In the genomic region with DNA sequence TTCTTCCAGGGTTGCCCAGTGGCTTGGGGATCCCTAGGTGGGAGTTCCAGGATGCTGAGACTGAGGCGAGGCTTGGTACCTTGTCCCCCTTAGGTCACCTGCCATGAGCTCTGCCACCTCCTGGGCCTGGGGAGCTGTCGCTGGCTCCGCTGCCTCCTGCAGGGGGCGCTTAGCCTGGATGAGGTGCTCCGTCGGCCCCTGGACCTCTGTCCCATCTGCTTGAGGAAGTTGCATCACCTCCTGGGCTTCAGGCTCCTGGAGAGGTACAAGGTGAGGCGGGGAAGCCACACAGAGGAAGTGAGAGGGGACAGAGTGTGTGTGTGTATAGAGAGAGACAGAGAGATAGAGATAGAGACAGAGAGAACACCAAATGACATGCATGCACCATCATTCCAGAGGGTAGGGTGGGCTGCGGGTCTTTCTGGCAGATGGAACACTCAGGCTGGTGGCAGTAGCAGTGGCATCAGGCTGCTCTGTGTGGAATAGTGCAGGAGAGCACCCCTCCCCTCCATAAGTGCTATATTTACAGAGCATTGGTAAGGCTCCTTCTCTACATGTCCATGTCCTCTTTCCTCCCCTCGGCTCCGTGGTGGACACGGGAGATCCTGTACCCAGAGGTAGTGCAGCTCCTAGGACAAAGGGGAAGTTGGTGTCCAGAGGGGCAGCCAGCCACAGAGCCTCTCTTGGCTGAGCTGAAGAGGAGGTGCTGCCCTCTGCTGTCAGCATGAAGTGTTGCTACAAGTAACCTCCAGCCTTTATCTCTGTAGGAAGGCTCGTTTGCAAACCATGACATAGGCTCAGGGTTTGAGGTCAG, we compare ENCODE assay signal across 8 mouse cellular contexts. TPM values are rescaled to one million over a fixed set of nuclear protein-coding genes. Genes with fewer than 3 reads are reported as not detected.
DNase-seq lines count a peak whose midpoint lies in the region; ATAC-seq and TF ChIP-seq lines count a peak whose summit lies in the region.

No protein-coding gene starts in this region.

- H3K4me3 ChIP-seq in forebrain, postnatal 0 days (ENCODE audit: low read depth, low read length): no peak overlapping the region
- H3K4me3 ChIP-seq in hindbrain, embryonic 10.5 days: peak overlapping the region; percentile 47

- H3K27ac ChIP-seq in forebrain, postnatal 0 days (ENCODE audit: low read depth, low read length): 0 out of 2 replicates have a peak overlapping the region, but pooled peaks have one; percentile 4
- H3K27ac ChIP-seq in hindbrain, embryonic 10.5 days: peak overlapping the region; percentile 90

- no peaks in the 10 kb centered on the region for H3K36me3 ChIP-seq in forebrain, postnatal 0 days (ENCODE audit: insufficient read depth)
- H3K36me3 ChIP-seq in hindbrain, embryonic 10.5 days: peaks cover 8% of the 10 kb centered on the region; the same call in 1 of the 2 replicates

- H3K4me2 ChIP-seq in forebrain, postnatal 0 days (ENCODE audit: low read depth): peak overlapping the region; percentile 30

- peak; percentile 88 for ATAC-seq in forebrain, postnatal 0 days

- no peaks in the 10 kb centered on the region for H3K27me3 ChIP-seq in forebrain, postnatal 0 days (ENCODE audit: insufficient read depth, low read length)
- H3K27me3 ChIP-seq in hindbrain, embryonic 10.5 days (ENCODE audit: insufficient read depth, poor library complexity, severe bottlenecking): no peaks in the 10 kb centered on the region

- peak; percentile 85 for DNase-seq in MN1 (ENCODE audit: low spot score)
- DNase-seq in cerebellum, adult 8-10 months: peak; percentile 69
- DNase-seq in forebrain, postnatal 0 days: peak; percentile 81
- DNase-seq in hindbrain, embryonic 10.5 days (ENCODE audit: low spot score): peak; percentile 82
- peak; percentile 77 for DNase-seq in layer of hippocampus, adult 9-11 months
- peak; percentile 85 for DNase-seq in lung, postnatal 14 days
- peak; percentile 71 for DNase-seq in ovary, postnatal 36 days (ENCODE audit: low spot score)
- peak; percentile 66 for DNase-seq in thymus, postnatal 25 days

- H3K4me1 ChIP-seq in forebrain, postnatal 0 days (ENCODE audit: insufficient read depth): no peaks in the 10 kb centered on the region
- H3K4me1 ChIP-seq in hindbrain, embryonic 10.5 days (replicated peaks): peaks cover 23% of the 10 kb centered on the region

- 17% methylated on average over 12 of the region's 12 CpGs for WGBS in forebrain, postnatal 0 days
- 18% methylated on average over 12 of the region's 12 CpGs for WGBS in hindbrain, embryonic 10.5 days

- TF ChIP-seq CTCF in forebrain, postnatal 0 days (IDR thresholded peaks at IDR 0.05; ENCODE audit: low read depth): peak; percentile 92

- H3K9me3 ChIP-seq in forebrain, postnatal 0 days (ENCODE audit: low read length): no peaks in the 10 kb centered on the region
- peaks cover 8% of the 10 kb centered on the region for H3K9me3 ChIP-seq in hindbrain, embryonic 10.5 days

- no peak overlapping the region for H3K9ac ChIP-seq in forebrain, postnatal 0 days

RNA-seq across cellular contexts. Expression of a gene that starts 25.3 kb away (rescaled TPM):
- total RNA-seq in forebrain, postnatal 0 days (2014; rRNA removed): 12.1 and 12.2 TPM in 2 replicates
- polyA plus RNA-seq in forebrain, postnatal 0 days (2015; fragmentation: Nextera tagmentation; extraction: Ambion mirVana): 8.7 and 14.2 TPM in 2 replicates
- polyA plus RNA-seq in hindbrain, embryonic 10.5 days (2016; fragmentation: Nextera tagmentation; extraction: Ambion mirVana): 0.87 and 1.5 TPM in 2 replicates

RNA-seq across cellular contexts. Expression of a gene that starts 44.5 kb away (rescaled TPM):
- total RNA-seq in forebrain, postnatal 0 days (2014; rRNA removed): 30.0 and 39.1 TPM in 2 replicates
- polyA plus RNA-seq in forebrain, postnatal 0 days (2015; fragmentation: Nextera tagmentation; extraction: Ambion mirVana): 15.8 and 17.4 TPM in 2 replicates
- 24.6 and 25.1 TPM in 2 replicates for polyA plus RNA-seq in hindbrain, embryonic 10.5 days (2016; fragmentation: Nextera tagmentation; extraction: Ambion mirVana)

RNA-seq across cellular contexts. Expression of a gene that starts 47.1 kb away (rescaled TPM):
- 30.6 TPM in 2 replicates for total RNA-seq in forebrain, postnatal 0 days (2014; rRNA removed)
- polyA plus RNA-seq in forebrain, postnatal 0 days (2015; fragmentation: Nextera tagmentation; extraction: Ambion mirVana): 19.0 and 27.1 TPM in 2 replicates
- polyA plus RNA-seq in hindbrain, embryonic 10.5 days (2016; fragmentation: Nextera tagmentation; extraction: Ambion mirVana): 24.5 and 29.1 TPM in 2 replicates
